Mouse (Mus musculus): ENCODE results near the gene Gm9970. TPM values are rescaled to one million over a fixed set of nuclear protein-coding genes. Genes with fewer than 3 reads are reported as not detected.

Gm9970 gene
- polyA plus RNA-seq, 1 experiment: 0.54 TPM

GRCm38 (mm10) chr5:31192045-31192938, 48.7 kb downstream of the Gm9970 start:
- no peak for TF ChIP-seq GATA1 (IDR thresholded peaks at IDR 0.05; ENCODE audit: low read length)

Other genes with a start within 250 kb of the Gm9970 start
- gene Atraid, start 192.9 kb downstream of the Gm9970 start, polyA plus RNA-seq (2012): 15.6 and 22.3 TPM in 2 replicates
- 5.7 and 15.3 TPM in 2 replicates for gene Slc5a6, start 192.3 kb downstream of the Gm9970 start, polyA plus RNA-seq (2012)
- 640 and 661 TPM in 2 replicates for gene Cad, start 186.5 kb downstream of the Gm9970 start, polyA plus RNA-seq (2012)
- not detected in 2 replicates for gene Dnajc5g, start 134.9 kb downstream of the Gm9970 start, polyA plus RNA-seq (2012)
- gene Slc30a3, start 133.0 kb downstream of the Gm9970 start, polyA plus RNA-seq (2012): not detected in 2 replicates
- not detected in 2 replicates for gene Trim54, start 124.5 kb downstream of the Gm9970 start, polyA plus RNA-seq (2012)
- not detected in 2 replicates for gene Ucn, start 102.4 kb downstream of the Gm9970 start, polyA plus RNA-seq (2012)
- gene Mpv17, start 87.0 kb downstream of the Gm9970 start, polyA plus RNA-seq (2012): 25.8 and 30.0 TPM in 2 replicates
- 0.95 and 12.6 TPM in 2 replicates for gene Gm29609, start 61.3 kb downstream of the Gm9970 start, polyA plus RNA-seq (2012)
- 68.0 and 86.7 TPM in 2 replicates for gene Gtf3c2, start 61.1 kb downstream of the Gm9970 start, polyA plus RNA-seq (2012)
- 48.5 and 68.0 TPM in 2 replicates for gene Snx17, start 48.0 kb downstream of the Gm9970 start, polyA plus RNA-seq (2012)
- gene Eif2b4, start 47.8 kb downstream of the Gm9970 start, polyA plus RNA-seq (2012): 235 and 311 TPM in 2 replicates
- gene Zfp513, start 38.9 kb downstream of the Gm9970 start, polyA plus RNA-seq (2012): 24.4 and 32.0 TPM in 2 replicates
- gene Ppm1g, start 20.5 kb downstream of the Gm9970 start, polyA plus RNA-seq (2012): 408 and 497 TPM in 2 replicates
- gene Nrbp1, start 368 bp downstream of the Gm9970 start, polyA plus RNA-seq (2012): 14.4 and 18.7 TPM in 2 replicates
- 8.9 and 12.1 TPM in 2 replicates for gene Krtcap3, start 10.5 kb upstream of the Gm9970 start, polyA plus RNA-seq (2012)
- 24.8 and 33.1 TPM in 2 replicates for gene Ift172, start 49.9 kb upstream of the Gm9970 start, polyA plus RNA-seq (2012)
- not detected in 2 replicates for gene Fndc4, start 54.8 kb upstream of the Gm9970 start, polyA plus RNA-seq (2012)
- gene Gckr, start 56.2 kb upstream of the Gm9970 start, polyA plus RNA-seq (2012): 0.03 and 0.08 TPM in 2 replicates
- gene Zfp512, start 211.2 kb upstream of the Gm9970 start, polyA plus RNA-seq (2012): 15.1 and 15.3 TPM in 2 replicates
- not detected in 2 replicates for gene 4930548H24Rik, start 244.5 kb upstream of the Gm9970 start, polyA plus RNA-seq (2012)

All from G1E-ER4 (cell line).